Mouse (Mus musculus) liver, adult 2 months (tissue): ENCODE results near the gene Fam107b. TPM values are rescaled to one million over a fixed set of nuclear protein-coding genes. Genes with fewer than 3 reads are reported as not detected.

Experiments used
- DNase-seq: peaks from one replicate; pipeline ENCODE4 v3.0.0-alpha.2; 2011; ENCODE audit warnings: low read depth, low spot score; ENCODE audit errors: extremely low read depth
- H3K27ac ChIP-seq: fragments of 200-500 bp; replicated peaks from 2 replicates; pipeline ENCODE4 v1.5.1; 2012; ENCODE audit warnings: low read depth, mild to moderate bottlenecking, control low read depth, inconsistent platforms, low read length; ENCODE audit not compliant: insufficient read depth
- H3K27me3 ChIP-seq: fragments of 200-500 bp; 2 replicates; pipeline ENCODE4 v1.6.1; 2012; ENCODE audit warnings: mild to moderate bottlenecking, moderate library complexity, low read length, inconsistent platforms; ENCODE audit not compliant: control insufficient read depth, insufficient read depth
- H3K36me3 ChIP-seq: fragments of 200-500 bp; 2 replicates; pipeline ENCODE4 v1.6.1; 2012; ENCODE audit warnings: low read length, inconsistent platforms; ENCODE audit not compliant: control insufficient read depth, insufficient read depth
- H3K4me1 ChIP-seq: fragments of 200-500 bp; 2 replicates; pipeline ENCODE4 v1.6.1; 2011; ENCODE audit warnings: low read length; ENCODE audit not compliant: control insufficient read depth, insufficient read depth
- H3K4me3 ChIP-seq: fragments of 200-500 bp; 2 replicates; pipeline ENCODE4 v1.5.1; 2011; ENCODE audit warnings: low read depth, mild to moderate bottlenecking, control low read depth, low read length, moderate library complexity; ENCODE audit not compliant: insufficient read depth
- H3K79me2 ChIP-seq: fragments of 200-500 bp; 2 replicates; pipeline ENCODE4 v1.6.1; 2012; ENCODE audit warnings: inconsistent platforms, mild to moderate bottlenecking, low read length, moderate library complexity; ENCODE audit not compliant: control insufficient read depth, insufficient read depth
- H3K9ac ChIP-seq: fragments of 200-500 bp; 2 replicates; pipeline ENCODE4 v1.6.1; 2012; ENCODE audit warnings: low read depth, mild to moderate bottlenecking, control low read depth, inconsistent platforms, low read length
- CTCF ChIP-seq: fragments of 200-500 bp; IDR thresholded peaks from 2 replicates; pipeline ENCODE4 v1.5.1; 2011; ENCODE audit warnings: low read depth, low read length, control low read depth
- POLR2A ChIP-seq: fragments of 200-500 bp; IDR thresholded peaks from 2 replicates; pipeline ENCODE4 v1.6.1; 2011; ENCODE audit warnings: low read length, control low read depth; ENCODE audit not compliant: insufficient read depth; ENCODE audit errors: extremely low read depth
- WGBS: fragments of 180-500 bp; shearing (Covaris S2); methylation state at CpG from one replicate; pipeline ENCODE4 v1.1.7; 2018; 5-methylcytosine and 5-hydroxymethylcytosine counted together
- polyA plus RNA-seq: library from polyadenylated mRNA; depleted of rRNA; stranded (reverse); fragments of >200 nt; gene quantifications from 2 replicates; pipeline ENCODE4 v1.2.3, GENCODE M21; 2012
- total RNA-seq: library from RNA; depleted of rRNA; stranded (reverse); fragments of >200 nt; gene quantifications from 2 replicates; pipeline ENCODE4 v1.2.3, GENCODE M21; 2014

Gene Fam107b
- total and polyA plus RNA-seq, 2 experiments: 13.7 to 68.6 TPM

GRCm38 (mm10) chr2:3748714-3749503 is 178.6 kb downstream of the Fam107b start:
- Histone ChIP-seq H3K9ac (no peak overlapping the region), H3K4me3 (no peak overlapping the region), H3K27me3 (no peaks in the 10 kb centered on the region), H3K36me3 (no peaks in the 10 kb centered on the region), H3K4me1 (peaks cover 18% of the 10 kb centered on the region), H3K27ac (peak overlapping the region; percentile 54), H3K79me2 (peaks cover 35% of the 10 kb centered on the region; the same call in 1 of the 2 replicates)
- TF ChIP-seq CTCF (no peak), POLR2A (no peak)
- WGBS: 46% methylated on average over 12 of the region's 12 CpGs
- peak; percentile 89 for DNase-seq

DNA sequence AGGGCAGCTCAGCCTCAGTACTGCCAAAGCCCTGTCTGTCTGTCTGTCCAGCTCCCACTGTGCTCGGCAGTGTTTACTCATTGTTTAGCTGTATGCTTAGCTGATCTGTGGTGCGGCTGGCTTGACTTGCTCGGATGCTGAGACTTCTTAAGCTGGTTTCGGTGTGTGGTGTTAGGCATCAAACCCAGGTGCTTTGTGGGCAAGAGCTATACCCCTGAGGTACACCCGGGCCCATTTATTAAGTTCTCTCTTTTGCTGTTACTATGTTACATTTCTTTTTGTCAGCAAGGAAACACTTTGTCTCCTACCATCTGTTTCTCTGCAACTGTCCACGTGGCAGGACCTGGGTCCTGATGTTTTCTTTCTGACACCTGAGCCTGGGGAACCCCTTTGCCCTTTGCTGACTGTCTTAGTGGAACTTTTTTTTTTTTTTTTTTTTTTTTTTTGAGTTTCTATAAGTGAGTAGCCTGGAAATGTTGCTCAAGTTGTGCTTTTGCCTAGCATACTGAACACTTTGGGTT is 179.3 kb downstream of the Fam107b start:
- WGBS: 38% methylated on average over 6 of the region's 6 CpGs
- no peak overlapping the region for H3K9ac ChIP-seq
- H3K4me1 ChIP-seq: peaks cover 17% of the 10 kb centered on the region
- H3K79me2 ChIP-seq: peaks cover 37% of the 10 kb centered on the region; the same call in 1 of the 2 replicates
- no peak for TF ChIP-seq POLR2A
- no peak for TF ChIP-seq CTCF
- no peaks in the 10 kb centered on the region for H3K27me3 ChIP-seq
- no peak for DNase-seq
- no peak overlapping the region for H3K4me3 ChIP-seq
- H3K27ac ChIP-seq: peak overlapping the region; percentile 1
- H3K36me3 ChIP-seq: no peaks in the 10 kb centered on the region

GRCm38 (mm10) chr2:3750126-3750525 is 179.8 kb downstream of the Fam107b start:
- Histone ChIP-seq H3K27me3 (no peaks in the 10 kb centered on the region), H3K9ac (no peak overlapping the region), H3K27ac (no peak overlapping the region), H3K79me2 (peaks cover 39% of the 10 kb centered on the region; the same call in 1 of the 2 replicates), H3K36me3 (no peaks in the 10 kb centered on the region), H3K4me1 (peaks cover 17% of the 10 kb centered on the region), H3K4me3 (no peak overlapping the region)
- 68% methylated on average over 9 of the region's 9 CpGs for WGBS
- no peak for DNase-seq
- no peak for TF ChIP-seq CTCF
- no peak for TF ChIP-seq POLR2A

DNA sequence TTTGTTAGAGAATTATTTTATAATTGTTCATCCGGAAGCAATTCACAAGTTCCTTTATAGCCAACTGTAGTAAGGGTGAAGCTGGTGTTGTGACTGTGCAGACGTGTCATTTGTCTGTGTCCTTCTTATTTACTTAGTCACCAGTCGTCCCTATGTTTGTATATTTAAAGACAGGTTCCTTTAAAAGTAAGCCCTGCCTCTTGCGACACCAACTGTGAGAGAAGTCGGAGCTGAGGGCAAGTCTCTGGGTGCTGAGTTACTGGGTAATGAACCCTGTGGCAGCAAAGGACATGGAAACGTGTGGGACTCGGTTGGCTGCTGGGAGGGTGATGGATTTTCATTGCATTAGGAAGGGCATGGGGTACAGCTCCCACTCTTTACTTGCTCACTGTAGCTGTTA is 182.1 kb downstream of the Fam107b start:
- no peak overlapping the region for H3K9ac ChIP-seq
- no peak overlapping the region for H3K4me3 ChIP-seq
- peaks cover 35% of the 10 kb centered on the region; the same call in 1 of the 2 replicates for H3K79me2 ChIP-seq
- peaks cover 17% of the 10 kb centered on the region for H3K4me1 ChIP-seq
- no peak for TF ChIP-seq POLR2A
- no peak for TF ChIP-seq CTCF
- no peaks in the 10 kb centered on the region for H3K27me3 ChIP-seq
- WGBS: 13% methylated on average over 7 of the region's 7 CpGs
- no peak overlapping the region for H3K27ac ChIP-seq
- no peaks in the 10 kb centered on the region for H3K36me3 ChIP-seq
- peak; percentile 83 for DNase-seq

DNA sequence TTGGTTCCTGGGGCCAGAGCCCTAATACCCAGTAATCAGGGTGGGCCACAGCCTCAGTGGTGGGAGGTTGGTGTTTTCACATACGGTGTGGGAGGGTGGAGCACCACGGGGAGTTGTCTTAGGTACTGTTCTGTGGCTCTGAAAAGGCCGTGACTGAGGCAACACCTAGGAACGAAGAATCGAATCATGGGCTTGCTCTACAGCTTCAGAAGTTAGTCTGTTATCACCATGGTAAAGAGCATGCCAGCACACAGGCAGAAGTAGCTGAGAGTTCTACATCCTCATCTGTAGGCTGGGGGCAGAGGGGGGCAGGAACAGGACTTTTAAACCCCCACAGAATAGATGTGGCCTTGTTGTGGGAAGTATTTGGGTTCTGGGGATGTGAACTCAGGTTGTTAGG is 182.6 kb downstream of the Fam107b start:
- H3K4me3 ChIP-seq: no peak overlapping the region
- 83% methylated on average over 5 of the region's 5 CpGs for WGBS
- no peak overlapping the region for H3K27ac ChIP-seq
- peaks cover 35% of the 10 kb centered on the region; the same call in 1 of the 2 replicates for H3K79me2 ChIP-seq
- no peaks in the 10 kb centered on the region for H3K36me3 ChIP-seq
- no peaks in the 10 kb centered on the region for H3K27me3 ChIP-seq
- DNase-seq: no peak
- TF ChIP-seq POLR2A (no peak), CTCF (no peak)
- H3K9ac ChIP-seq: no peak overlapping the region
- peaks cover 17% of the 10 kb centered on the region for H3K4me1 ChIP-seq

GRCm38 (mm10) chr2:3753749-3754148 is 183.5 kb downstream of the Fam107b start:
- Histone ChIP-seq H3K9ac (no peak overlapping the region), H3K4me1 (peaks cover 14% of the 10 kb centered on the region), H3K27ac (no peak overlapping the region), H3K4me3 (no peak overlapping the region), H3K36me3 (no peaks in the 10 kb centered on the region), H3K79me2 (peaks cover 42% of the 10 kb centered on the region; the same call in 1 of the 2 replicates), H3K27me3 (no peaks in the 10 kb centered on the region)
- TF ChIP-seq POLR2A: no peak
- no peak for TF ChIP-seq CTCF
- WGBS: 10% methylated on average over 2 of the region's 2 CpGs
- peak; percentile 31 for DNase-seq
